Mouse (Mus musculus): ENCODE measurements at regions not wholly inside any gene's neighbourhood (a gene's known extent, or its start where the extent isn't known, plus 50 kb on each side); places are given as distances from the start of the nearest gene placed in this dataset.

GRCm38 (mm10) chr3:35340935-35341800, 412.7 kb upstream of the Atp11b start:
- no peaks in the 10 kb centered on the region for H3K27me3 ChIP-seq (replicated peaks; ENCODE audit: control insufficient read depth, insufficient read depth, low read length)
- H3K4me1 ChIP-seq (ENCODE audit: control insufficient read depth, insufficient read depth, low read length), result peaks cover 20% of the 10 kb centered on the region; the same call in 1 of the 2 replicates
- H3K9ac ChIP-seq (ENCODE audit: low read length), result peak overlapping the region; percentile 30
- peak overlapping the region; percentile 10 for H3K4me3 ChIP-seq (ENCODE audit: low read depth, low read length)
- H3K36me3 ChIP-seq (ENCODE audit: control insufficient read depth, insufficient read depth, low read length), result no peaks in the 10 kb centered on the region
- peak; percentile 92 for ATAC-seq
- peak overlapping the region; percentile 93 for H3K27ac ChIP-seq (ENCODE audit: low read depth, low read length)
- 1% methylated on average over 22 of the region's 22 CpGs for WGBS
- peak overlapping the region; percentile 50 for H3K4me2 ChIP-seq (ENCODE audit: low read length)
- H3K9me3 ChIP-seq (replicated peaks; ENCODE audit: control insufficient read depth, low read length), result no peaks in the 10 kb centered on the region
- DNase-seq (ENCODE audit: low spot score), result peak; percentile 95

GRCm38 (mm10) chr3:35341840-35342239, 412.1 kb upstream of the Atp11b start:
- H3K4me2 ChIP-seq (ENCODE audit: low read length), result peak overlapping the region; percentile 50
- H3K9ac ChIP-seq (ENCODE audit: low read length), result peak overlapping the region; percentile 30; the same call in 1 of the 2 replicates
- peak overlapping the region; percentile 93 for H3K27ac ChIP-seq (ENCODE audit: low read depth, low read length)
- 3% methylated on average over 9 of the region's 9 CpGs for WGBS
- no peak for ATAC-seq
- DNase-seq (ENCODE audit: low spot score), result no peak
- H3K36me3 ChIP-seq (ENCODE audit: control insufficient read depth, insufficient read depth, low read length), result no peaks in the 10 kb centered on the region
- H3K4me1 ChIP-seq (ENCODE audit: control insufficient read depth, insufficient read depth, low read length), result peaks cover 20% of the 10 kb centered on the region; the same call in 1 of the 2 replicates
- no peaks in the 10 kb centered on the region for H3K9me3 ChIP-seq (replicated peaks; ENCODE audit: control insufficient read depth, low read length)
- H3K4me3 ChIP-seq (ENCODE audit: low read depth, low read length), result 0 out of 2 replicates have a peak overlapping the region, but pooled peaks have one; percentile 10
- no peaks in the 10 kb centered on the region for H3K27me3 ChIP-seq (replicated peaks; ENCODE audit: control insufficient read depth, insufficient read depth, low read length)

GRCm38 (mm10) chr3:35342584-35342983, 411.3 kb upstream of the Atp11b start:
- Histone ChIP-seq H3K4me1 (ENCODE audit: control insufficient read depth, insufficient read depth, low read length) (peaks cover 20% of the 10 kb centered on the region; the same call in 1 of the 2 replicates), H3K27ac (ENCODE audit: low read depth, low read length) (peak overlapping the region; percentile 93; the same call in 1 of the 2 replicates)
- 24% methylated on average over 4 of the region's 4 CpGs for WGBS

GRCm38 (mm10) chr3:35343936-35344335, 410.0 kb upstream of the Atp11b start:
- 36% methylated on average over 5 of the region's 5 CpGs for WGBS
- Histone ChIP-seq H3K27me3 (replicated peaks; ENCODE audit: control insufficient read depth, insufficient read depth, low read length) (no peaks in the 10 kb centered on the region), H3K27ac (ENCODE audit: low read depth, low read length) (no peak overlapping the region), H3K4me3 (ENCODE audit: low read depth, low read length) (no peak overlapping the region), H3K4me1 (ENCODE audit: control insufficient read depth, insufficient read depth, low read length) (peaks cover 20% of the 10 kb centered on the region; the same call in 1 of the 2 replicates), H3K4me2 (ENCODE audit: low read length) (no peak overlapping the region), H3K9me3 (replicated peaks; ENCODE audit: control insufficient read depth, low read length) (no peaks in the 10 kb centered on the region), H3K36me3 (ENCODE audit: control insufficient read depth, insufficient read depth, low read length) (no peaks in the 10 kb centered on the region), H3K9ac (ENCODE audit: low read length) (no peak overlapping the region)
- ATAC-seq (no peak), DNase-seq (ENCODE audit: low spot score) (no peak)

More at GRCm38 (mm10) chr3:35342584-35342983, 411.3 kb upstream of the Atp11b start:
- H3K4me3 ChIP-seq (ENCODE audit: low read depth, low read length), result no peak overlapping the region
- DNase-seq (ENCODE audit: low spot score) (peak; percentile 33), ATAC-seq (no peak)
- H3K9me3 ChIP-seq (replicated peaks; ENCODE audit: control insufficient read depth, low read length), result no peaks in the 10 kb centered on the region
- no peaks in the 10 kb centered on the region for H3K36me3 ChIP-seq (ENCODE audit: control insufficient read depth, insufficient read depth, low read length)
- H3K27me3 ChIP-seq (replicated peaks; ENCODE audit: control insufficient read depth, insufficient read depth, low read length), result no peaks in the 10 kb centered on the region
- H3K9ac ChIP-seq (ENCODE audit: low read length), result no peak overlapping the region
- H3K4me2 ChIP-seq (ENCODE audit: low read length), result no peak overlapping the region

GRCm38 (mm10) chr3:35349114-35349513, 404.8 kb upstream of the Atp11b start:
- 78% methylated on average over 7 of the region's 7 CpGs for WGBS
- Histone ChIP-seq H3K27me3 (replicated peaks; ENCODE audit: control insufficient read depth, insufficient read depth, low read length) (no peaks in the 10 kb centered on the region), H3K9me3 (replicated peaks; ENCODE audit: control insufficient read depth, low read length) (no peaks in the 10 kb centered on the region), H3K36me3 (ENCODE audit: control insufficient read depth, insufficient read depth, low read length) (no peaks in the 10 kb centered on the region), H3K4me2 (ENCODE audit: low read length) (no peak overlapping the region), H3K9ac (ENCODE audit: low read length) (no peak overlapping the region), H3K4me1 (ENCODE audit: control insufficient read depth, insufficient read depth, low read length) (peaks cover 6% of the 10 kb centered on the region; the same call in 1 of the 2 replicates), H3K4me3 (ENCODE audit: low read depth, low read length) (no peak overlapping the region), H3K27ac (ENCODE audit: low read depth, low read length) (no peak overlapping the region)
- DNase-seq (ENCODE audit: low spot score) (no peak), ATAC-seq (no peak)

- Histone ChIP-seq H3K27me3 (replicated peaks; ENCODE audit: control insufficient read depth, insufficient read depth, low read length) (no peaks in the 10 kb centered on the region), H3K4me2 (ENCODE audit: low read length) (no peak overlapping the region), H3K27ac (ENCODE audit: low read depth, low read length) (no peak overlapping the region; the same call in 1 of the 2 replicates), H3K4me1 (ENCODE audit: control insufficient read depth, insufficient read depth, low read length) (peaks cover 7% of the 10 kb centered on the region; the same call in 1 of the 2 replicates), H3K9me3 (replicated peaks; ENCODE audit: control insufficient read depth, low read length) (no peaks in the 10 kb centered on the region), H3K4me3 (ENCODE audit: low read depth, low read length) (no peak overlapping the region), H3K9ac (ENCODE audit: low read length) (no peak overlapping the region), H3K36me3 (ENCODE audit: control insufficient read depth, insufficient read depth, low read length) (no peaks in the 10 kb centered on the region)
- ATAC-seq (0 out of 2 replicates have a peak, but pooled peaks have one; percentile 31), DNase-seq (ENCODE audit: low spot score) (no peak)
- 85% methylated on average over 9 of the region's 9 CpGs for WGBS
These were observed 400.5 kb upstream of the Atp11b start for GRCm38 (mm10) chr3:35353442-35353841.

GRCm38 (mm10) chr3:35353920-35354319, 400.0 kb upstream of the Atp11b start:
- Histone ChIP-seq H3K9ac (ENCODE audit: low read length) (no peak overlapping the region), H3K4me3 (ENCODE audit: low read depth, low read length) (no peak overlapping the region), H3K4me1 (ENCODE audit: control insufficient read depth, insufficient read depth, low read length) (peaks cover 9% of the 10 kb centered on the region; the same call in 1 of the 2 replicates), H3K9me3 (replicated peaks; ENCODE audit: control insufficient read depth, low read length) (no peaks in the 10 kb centered on the region), H3K4me2 (ENCODE audit: low read length) (no peak overlapping the region), H3K36me3 (ENCODE audit: control insufficient read depth, insufficient read depth, low read length) (no peaks in the 10 kb centered on the region), H3K27ac (ENCODE audit: low read depth, low read length) (peak overlapping the region; percentile 74), H3K27me3 (replicated peaks; ENCODE audit: control insufficient read depth, insufficient read depth, low read length) (no peaks in the 10 kb centered on the region)
- ATAC-seq, result peak; percentile 93
- peak; percentile 75 for DNase-seq (ENCODE audit: low spot score)
- WGBS, result 13% methylated on average over 7 of the region's 7 CpGs

- DNase-seq (ENCODE audit: low spot score), result peak; percentile 68
- no peaks in the 10 kb centered on the region for H3K27me3 ChIP-seq (replicated peaks; ENCODE audit: control insufficient read depth, insufficient read depth, low read length)
- no peak overlapping the region for H3K9ac ChIP-seq (ENCODE audit: low read length)
- WGBS, result 31% methylated on average over 5 of the region's 5 CpGs
- H3K4me3 ChIP-seq (ENCODE audit: low read depth, low read length), result no peak overlapping the region
- peaks cover 9% of the 10 kb centered on the region; the same call in 1 of the 2 replicates for H3K4me1 ChIP-seq (ENCODE audit: control insufficient read depth, insufficient read depth, low read length)
- no peaks in the 10 kb centered on the region for H3K36me3 ChIP-seq (ENCODE audit: control insufficient read depth, insufficient read depth, low read length)
- H3K4me2 ChIP-seq (ENCODE audit: low read length), result no peak overlapping the region
- H3K9me3 ChIP-seq (replicated peaks; ENCODE audit: control insufficient read depth, low read length), result no peaks in the 10 kb centered on the region
- H3K27ac ChIP-seq (ENCODE audit: low read depth, low read length), result peak overlapping the region; percentile 74
- peak; percentile 74 for ATAC-seq
These were observed 399.6 kb upstream of the Atp11b start for GRCm38 (mm10) chr3:35354356-35354755.

- no peak overlapping the region for H3K9ac ChIP-seq (ENCODE audit: low read length)
- H3K4me2 ChIP-seq (ENCODE audit: low read length), result no peak overlapping the region
- ATAC-seq (no peak), DNase-seq (ENCODE audit: low spot score) (no peak)
- no peak overlapping the region for H3K27ac ChIP-seq (ENCODE audit: low read depth, low read length)
- H3K27me3 ChIP-seq (replicated peaks; ENCODE audit: control insufficient read depth, insufficient read depth, low read length), result no peaks in the 10 kb centered on the region
- H3K36me3 ChIP-seq (ENCODE audit: control insufficient read depth, insufficient read depth, low read length), result no peaks in the 10 kb centered on the region
- H3K9me3 ChIP-seq (replicated peaks; ENCODE audit: control insufficient read depth, low read length), result no peaks in the 10 kb centered on the region
- H3K4me3 ChIP-seq (ENCODE audit: low read depth, low read length), result no peak overlapping the region
- WGBS, result 48% methylated on average over 15 of the region's 15 CpGs
- H3K4me1 ChIP-seq (ENCODE audit: control insufficient read depth, insufficient read depth, low read length), result peaks cover 11% of the 10 kb centered on the region
These were observed 396.8 kb upstream of the Atp11b start for GRCm38 (mm10) chr3:35357111-35357510.
